Mouse (Mus musculus): ENCODE data around the gene Zbtb39. TPM values are rescaled to one million over a fixed set of nuclear protein-coding genes. Genes with fewer than 3 reads are reported as not detected.
"Not testable (repeated sequence)": the region's sequence is repeated elsewhere in the genome, so short reads cannot be mapped to it uniquely, and the experiment has no call there.

Zbtb39 gene
- total RNA-seq, 2 experiments from 2014 or later = 0.19 to 1.3 TPM

DNA sequence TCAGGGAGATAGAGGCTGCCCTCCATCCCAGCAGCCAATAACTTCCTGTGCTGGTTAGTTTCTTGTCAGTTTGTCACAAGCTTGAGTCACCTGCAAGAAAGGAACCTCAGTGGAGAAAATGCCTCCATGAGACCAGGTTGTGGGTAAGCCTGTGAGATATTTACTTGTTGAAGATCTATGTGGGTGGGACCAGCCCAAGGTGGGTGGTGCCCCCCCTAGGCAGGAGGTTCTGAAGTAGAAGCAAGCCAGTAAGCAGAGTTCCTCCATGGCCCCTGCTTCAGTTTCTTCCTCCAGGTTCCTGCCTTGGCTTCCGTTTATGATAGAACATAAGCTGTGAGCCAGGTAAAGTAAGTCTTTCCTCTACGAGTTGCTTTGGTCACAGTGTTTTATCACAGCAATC, 3.1 kb upstream of the Zbtb39 start:
- no peak for ATAC-seq (replicated peaks; ENCODE audit: low FRiP score, poor library complexity, severe bottlenecking)

DNA sequence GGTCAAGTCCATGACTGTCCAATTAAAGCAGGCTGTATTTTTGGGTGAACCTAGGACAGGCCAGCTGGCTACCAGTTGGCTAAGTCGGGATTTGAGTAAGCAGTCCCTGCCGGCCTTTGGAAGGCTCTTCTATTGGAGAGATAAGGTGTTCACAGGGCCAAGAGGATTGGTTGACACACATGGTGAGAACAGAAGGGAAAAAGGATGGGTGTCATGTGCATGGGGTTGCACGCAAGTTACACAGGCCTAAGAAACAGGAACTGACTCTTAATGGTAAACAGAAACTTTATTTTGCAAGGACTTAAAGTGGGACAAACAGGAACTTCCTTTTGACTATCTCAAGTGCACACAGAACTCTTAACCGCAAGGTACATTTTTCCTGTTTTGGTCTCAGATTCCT, 2.4 kb upstream of the Zbtb39 start:
- no peak for ATAC-seq (replicated peaks; ENCODE audit: low FRiP score, poor library complexity, severe bottlenecking)

DNA sequence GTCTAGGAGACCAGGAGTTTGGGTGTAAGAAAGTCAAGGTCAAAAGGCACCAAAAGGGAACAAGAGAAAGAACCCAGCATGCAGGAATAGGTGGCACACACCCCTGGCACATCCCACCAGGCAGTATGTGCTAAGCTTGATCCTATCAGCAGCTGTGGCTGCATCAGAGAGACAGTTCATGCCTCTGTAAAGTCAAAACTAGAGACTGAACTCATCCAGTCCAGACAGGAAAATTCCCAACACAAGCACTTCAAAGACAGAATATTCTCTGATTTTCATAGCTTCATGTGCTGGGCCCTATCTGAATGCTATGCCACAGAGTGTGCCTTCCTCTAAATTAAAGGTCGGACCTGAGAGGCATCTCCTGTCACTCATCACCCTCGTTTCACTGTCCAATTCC, 1.8 kb upstream of the Zbtb39 start:
- no peak for ATAC-seq (replicated peaks; ENCODE audit: low FRiP score, poor library complexity, severe bottlenecking)

DNA sequence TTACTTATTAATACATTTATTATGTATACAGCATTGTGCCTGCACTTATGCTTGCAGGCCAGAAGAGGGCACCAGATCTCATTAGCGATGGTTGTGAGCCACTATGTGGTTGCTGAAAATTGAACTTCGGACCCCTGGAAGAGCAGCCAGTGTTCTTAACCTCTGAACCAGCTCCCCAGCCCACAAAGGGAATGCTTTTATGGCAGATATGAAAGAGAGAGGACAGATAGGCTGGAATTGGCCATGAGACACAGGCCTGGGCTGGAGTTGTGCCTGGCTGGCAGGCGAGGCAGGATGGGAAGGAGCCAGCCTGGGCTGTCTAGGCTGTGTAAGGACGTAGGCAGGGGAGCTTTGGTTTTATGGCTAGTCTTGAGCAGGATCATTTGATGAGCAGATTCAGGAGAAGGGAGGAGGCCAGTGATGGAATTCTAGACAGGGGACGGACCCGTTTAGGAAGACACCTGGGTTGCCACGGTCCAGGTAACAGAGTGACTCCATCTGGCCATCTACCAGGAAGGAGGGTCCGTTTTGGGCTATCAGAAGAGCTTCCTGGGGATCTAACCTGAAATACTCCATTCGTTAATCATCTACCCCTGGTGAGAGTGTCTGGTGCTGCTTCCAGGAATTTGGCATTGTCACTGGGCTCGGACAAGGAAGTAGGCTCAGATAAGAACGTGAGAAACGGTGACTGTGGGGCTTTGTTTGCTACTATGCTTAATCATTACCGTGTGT, 1.0 kb upstream of the Zbtb39 start:
- ATAC-seq (replicated peaks; ENCODE audit: low FRiP score, poor library complexity, severe bottlenecking) = peak; percentile 34; the same call in 1 of the 2 replicates

DNA sequence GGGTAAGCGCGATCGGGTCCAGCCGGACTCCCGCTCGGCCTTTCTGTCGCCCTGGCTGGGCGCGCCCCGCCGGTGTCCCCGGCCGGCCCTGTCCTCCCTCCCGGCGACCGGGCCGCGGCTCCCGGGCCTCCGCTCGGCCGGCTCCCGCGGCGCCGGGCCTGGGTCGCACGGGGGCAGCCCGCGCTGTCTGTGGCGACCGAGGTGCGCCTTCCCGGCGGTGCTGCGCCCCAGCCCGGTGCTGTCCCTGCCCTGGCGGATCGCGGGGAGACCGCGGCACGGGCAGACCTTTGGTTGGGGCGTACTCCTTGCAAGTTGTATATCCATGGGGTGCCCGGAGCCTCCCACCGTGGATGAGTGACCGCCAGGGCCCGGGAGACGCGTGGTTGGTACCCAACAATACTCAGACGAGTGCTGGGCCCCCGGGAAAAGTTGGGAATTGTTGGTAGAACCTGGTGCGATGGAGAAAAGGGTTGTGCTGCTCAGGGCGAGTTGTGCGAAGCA, 373 bp downstream of the Zbtb39 start:
- ATAC-seq (replicated peaks; ENCODE audit: low FRiP score, poor library complexity, severe bottlenecking) = no peak

DNA sequence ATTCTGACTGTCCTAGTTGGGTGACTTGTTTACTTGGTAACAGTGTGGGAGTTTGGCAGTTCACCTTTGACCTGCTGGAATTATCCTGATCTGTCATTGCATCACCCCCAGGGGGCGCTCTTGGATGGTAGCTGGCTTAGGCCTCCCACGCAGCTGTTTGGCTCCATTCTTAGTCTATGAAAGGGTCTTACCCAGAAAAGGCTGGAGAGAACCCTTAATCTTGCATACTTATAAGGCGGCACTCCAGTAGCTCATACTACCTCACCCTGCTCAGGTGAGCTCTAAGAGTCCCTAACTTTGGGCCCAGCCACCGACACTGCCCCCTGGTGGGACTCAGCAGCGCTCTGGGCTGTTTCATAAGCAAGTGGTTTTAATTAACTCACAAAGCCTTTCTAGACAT, 5.3 kb downstream of the Zbtb39 start:
- peak; percentile 63 for ATAC-seq (replicated peaks; ENCODE audit: low FRiP score, poor library complexity, severe bottlenecking)

DNA sequence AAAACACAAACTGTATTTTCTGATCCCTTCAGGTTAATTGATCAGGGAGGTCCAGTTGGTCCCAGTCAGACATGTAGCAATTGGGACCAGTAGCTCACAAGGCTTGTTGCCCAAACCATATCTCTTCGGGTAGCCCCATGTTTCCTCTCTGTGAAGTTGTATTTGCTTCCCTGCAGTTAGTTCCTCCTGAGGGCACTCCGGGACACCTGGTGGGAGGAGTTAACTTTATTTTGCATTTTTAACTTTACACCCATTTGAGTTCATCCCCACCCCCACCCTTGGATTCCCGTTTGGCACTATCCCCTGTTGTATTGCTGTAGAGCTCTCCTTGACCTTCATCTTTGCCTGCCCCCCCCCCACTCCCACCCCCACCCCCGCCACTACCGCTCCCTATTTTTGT, 6.5 kb downstream of the Zbtb39 start:
- no peak for ATAC-seq (replicated peaks; ENCODE audit: low FRiP score, poor library complexity, severe bottlenecking)

DNA sequence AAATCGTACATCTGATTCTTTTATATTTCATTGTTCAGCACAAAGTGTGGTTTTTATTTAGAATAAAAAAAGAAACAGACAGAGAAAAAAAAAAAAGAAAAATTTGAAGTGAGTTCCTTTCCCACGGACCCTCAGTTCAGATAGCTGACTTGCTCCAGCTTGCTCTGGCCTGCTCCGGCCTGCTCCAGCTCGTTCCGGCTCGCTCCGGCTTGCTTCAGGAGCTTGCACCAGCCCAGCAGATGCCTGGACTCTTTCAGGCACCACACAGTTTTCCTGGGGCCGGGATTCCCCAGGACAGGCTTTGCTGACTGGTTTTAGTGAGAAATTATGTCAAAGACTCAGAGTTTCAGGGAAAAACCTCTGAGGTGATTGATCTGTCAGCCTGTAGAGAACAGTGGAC, 7.9 kb downstream of the Zbtb39 start:
- ATAC-seq (replicated peaks; ENCODE audit: low FRiP score, poor library complexity, severe bottlenecking) = no peak

DNA sequence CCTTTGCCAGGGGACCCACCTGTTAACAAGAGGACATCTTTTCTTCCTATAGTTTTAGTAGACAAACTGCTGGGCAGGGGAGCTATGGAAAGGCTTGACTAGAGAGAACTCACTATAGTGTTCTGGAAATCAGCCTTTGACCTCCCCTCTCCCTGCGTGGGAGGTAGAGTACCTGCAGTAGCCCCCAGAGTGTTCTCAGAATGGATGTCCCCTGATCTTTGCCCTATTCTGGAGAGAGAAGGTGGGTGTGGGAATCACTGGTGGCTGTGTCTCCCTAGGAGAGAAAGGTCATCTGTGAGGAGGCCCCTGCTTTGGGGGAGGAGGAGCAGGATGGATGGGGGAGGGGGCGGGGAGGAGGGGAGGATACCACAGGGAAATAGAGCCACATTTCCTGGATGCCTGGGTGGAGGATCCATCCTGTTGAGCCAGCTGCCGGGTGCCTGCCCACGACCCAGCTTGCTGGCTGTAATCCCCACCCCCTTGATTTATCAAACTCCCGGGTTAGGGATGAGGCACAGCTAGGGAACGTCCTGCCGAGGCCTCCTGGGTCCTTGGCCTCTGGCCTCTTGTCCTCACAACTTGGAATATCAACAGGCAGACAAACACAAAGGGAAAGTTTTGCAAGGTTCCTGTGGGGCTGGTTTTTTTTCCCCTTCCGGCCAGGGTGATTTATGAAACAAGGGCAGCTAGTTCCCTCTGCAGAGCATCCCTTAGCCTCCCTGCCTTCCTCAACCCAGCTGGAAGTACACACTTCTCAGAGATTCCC, 9.7 kb downstream of the Zbtb39 start:
- ATAC-seq (replicated peaks; ENCODE audit: low FRiP score, poor library complexity, severe bottlenecking) = no peak

DNA sequence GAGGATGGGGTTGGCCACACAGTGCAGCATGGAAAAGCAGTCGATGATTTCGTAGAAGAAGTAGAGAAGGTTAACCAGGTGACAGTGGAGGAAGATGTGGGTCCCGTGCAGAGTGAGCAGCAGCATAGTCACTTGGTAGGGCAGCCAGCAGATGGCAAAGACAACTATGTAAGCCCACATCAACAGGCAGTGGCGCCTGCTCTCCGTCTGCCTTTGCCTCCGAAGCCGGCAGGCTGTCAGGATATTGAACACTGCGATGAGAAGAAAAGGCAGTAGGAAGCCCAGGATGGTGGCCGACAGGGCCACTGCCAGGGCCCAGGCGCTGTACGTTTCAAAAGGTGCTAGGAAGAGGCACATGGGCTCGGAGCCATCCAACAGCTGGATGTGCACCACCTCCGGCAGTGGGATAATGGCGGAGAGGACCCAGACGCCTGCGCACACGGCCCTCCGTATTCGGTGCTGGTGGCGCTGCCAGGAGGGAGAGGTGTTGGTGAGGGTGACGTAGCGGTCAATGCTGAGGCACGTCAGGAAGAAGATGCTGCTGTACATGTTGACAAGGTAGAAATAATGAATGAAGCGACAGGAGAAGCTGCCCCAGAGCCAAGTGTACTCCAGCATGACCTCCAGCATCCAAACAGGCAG, 10.9 kb downstream of the Zbtb39 start:
- no peak for ATAC-seq (replicated peaks; ENCODE audit: low FRiP score, poor library complexity, severe bottlenecking)

DNA sequence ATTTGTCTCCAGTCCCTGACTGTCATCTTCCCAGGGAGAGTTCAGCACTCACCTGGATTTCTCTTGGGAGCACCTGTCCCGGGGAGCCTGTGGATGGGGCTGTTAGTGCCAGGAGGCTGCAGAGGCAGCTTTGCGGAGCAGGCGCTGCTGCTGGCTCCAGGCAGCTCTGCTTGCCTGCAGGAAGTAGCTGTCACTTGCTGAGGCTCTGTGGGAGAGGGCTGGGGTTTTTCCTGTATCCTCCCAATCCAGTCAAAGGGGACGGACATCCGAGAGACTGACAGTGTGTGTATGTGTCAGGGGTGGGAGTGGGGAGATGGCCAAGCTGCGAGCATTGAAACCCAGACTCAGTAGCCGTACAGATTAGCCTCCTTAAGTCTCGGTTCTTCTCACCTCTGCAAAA, 12.2 kb downstream of the Zbtb39 start, which contains the start of gene Gpr182:
TSS of gene Gpr182 (minus strand) at position 185 of the 400 bp plus-strand sequence.
- no peak for ATAC-seq (replicated peaks; ENCODE audit: low FRiP score, poor library complexity, severe bottlenecking)

DNA sequence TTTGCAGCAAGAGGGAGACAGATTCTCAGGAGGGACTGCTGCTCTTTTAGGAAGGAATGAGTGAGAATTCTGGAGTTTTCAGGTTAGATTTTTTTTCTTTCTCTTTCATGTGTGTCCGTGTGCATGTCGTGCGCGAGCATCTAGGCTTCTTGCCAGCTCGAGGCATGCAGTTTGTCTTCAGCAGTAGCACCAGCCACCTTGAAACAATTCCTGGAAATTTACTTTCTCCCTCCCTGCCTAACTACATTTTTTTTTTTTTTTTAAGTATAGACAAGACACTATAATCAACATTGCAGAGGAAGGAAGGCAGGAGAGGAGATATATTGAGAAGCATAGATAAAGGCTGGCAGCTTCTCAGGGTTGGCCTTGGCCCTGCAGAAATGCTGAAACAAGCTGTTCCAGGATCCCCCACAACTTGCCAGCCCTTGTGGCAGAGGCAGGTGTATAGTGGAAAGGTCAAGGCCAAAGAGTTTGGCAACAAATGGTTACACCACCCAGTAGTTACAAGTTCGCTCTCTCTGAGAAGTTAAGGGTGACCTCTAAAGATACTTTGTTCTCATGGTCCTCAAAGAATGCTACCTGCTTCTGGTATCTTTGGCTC, 15.3 kb downstream of the Zbtb39 start:
- no peak for ATAC-seq (replicated peaks; ENCODE audit: low FRiP score, poor library complexity, severe bottlenecking)

DNA sequence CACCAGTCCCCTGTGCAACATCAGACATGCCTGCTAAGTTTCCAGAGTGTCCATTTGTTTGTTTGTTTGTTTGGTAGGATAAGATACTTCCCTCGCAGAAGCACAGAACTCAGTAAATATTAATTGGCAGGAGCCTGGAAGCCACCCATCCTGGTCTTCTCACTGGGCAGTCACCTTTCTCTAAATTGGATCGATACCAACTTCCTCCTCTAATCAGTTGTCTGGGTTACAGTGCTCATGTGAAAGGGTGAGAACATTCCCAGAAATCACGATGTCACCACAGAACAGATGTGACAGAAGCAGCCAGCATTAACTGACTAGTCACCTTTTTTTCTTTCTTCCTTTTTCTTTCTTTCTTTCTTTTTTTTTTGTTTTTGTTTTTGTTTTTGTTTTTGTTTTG, 15.9 kb downstream of the Zbtb39 start:
- no peak for ATAC-seq (replicated peaks; ENCODE audit: low FRiP score, poor library complexity, severe bottlenecking)

DNA sequence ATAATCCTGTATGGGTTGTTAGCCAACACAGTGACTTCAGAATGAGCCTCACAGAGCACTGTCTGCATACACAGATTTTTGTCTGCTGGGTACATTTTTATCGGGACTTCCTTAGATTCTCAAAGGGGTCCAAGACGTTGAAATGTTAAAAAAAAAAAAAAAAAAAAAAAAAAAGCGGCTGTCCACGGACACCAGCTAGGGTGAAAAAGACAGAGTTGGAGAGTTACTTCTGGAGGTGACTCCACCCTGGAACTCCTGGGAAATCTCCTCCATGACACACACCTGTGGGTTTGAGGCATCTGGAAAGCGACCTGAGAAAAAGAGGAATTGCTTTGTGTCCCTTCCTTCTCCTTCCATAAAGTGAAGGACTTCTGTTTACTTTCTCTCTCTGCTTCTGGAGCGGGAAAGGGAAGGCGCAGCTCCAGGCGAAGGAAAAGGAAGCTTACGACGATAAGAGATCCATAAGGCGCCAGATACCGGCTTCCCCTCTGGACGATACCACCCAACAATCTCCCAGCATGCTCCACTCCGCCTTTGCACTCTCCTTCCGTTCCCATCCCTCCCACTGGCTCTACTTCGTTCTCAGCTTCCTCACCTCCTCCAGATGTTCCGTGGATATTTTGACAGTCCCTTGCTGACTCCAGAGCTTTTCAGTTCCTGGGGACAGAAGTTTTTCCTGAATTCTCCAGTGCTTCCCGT, 16.6 kb downstream of the Zbtb39 start:
- no peak for ATAC-seq (replicated peaks; ENCODE audit: low FRiP score, poor library complexity, severe bottlenecking)

DNA sequence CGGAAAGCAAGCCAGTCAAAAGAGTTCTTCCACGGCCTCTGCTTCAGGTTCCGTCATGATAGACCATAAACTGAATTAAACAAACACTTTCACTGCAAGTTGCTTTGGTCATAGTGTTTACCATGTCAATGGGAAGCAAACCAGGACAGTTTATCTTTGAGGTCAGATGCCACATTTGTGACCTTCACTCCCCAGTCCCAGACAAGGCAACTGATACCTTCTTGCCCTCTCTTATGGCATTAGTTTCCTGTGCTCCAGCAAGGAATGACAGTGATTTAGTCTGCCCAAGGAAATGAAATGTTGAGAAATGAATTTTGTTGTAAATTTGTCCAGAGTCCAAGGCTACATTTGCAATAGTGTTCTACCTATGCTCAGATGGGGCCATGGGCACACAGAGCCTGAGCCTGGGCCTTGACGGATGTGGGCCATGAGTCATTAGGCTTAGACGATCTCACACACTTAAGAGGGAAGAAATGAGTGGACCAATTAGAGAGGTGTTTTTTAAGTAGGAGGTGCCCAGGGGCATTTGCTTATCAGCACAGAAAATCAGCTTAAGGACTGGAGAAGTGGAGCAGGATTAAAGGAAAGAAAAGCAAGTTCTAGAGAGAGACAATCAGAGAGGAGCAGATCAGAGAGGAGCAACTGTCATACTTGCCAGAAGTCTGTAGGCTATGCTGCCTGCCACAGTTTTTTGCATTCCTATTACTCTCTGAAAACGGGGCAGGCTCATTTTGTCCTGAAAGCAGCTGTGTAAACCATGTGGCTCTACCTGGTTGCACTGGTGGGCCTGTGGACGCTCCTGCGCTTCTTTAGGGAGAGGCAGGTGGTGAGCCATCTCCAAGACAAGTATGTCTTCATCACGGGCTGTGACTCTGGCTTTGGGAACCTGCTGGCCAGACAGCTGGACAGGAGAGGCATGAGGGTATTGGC, 20.1 kb downstream of the Zbtb39 start, which contains the start of the genes Rdh1 and Rdh16f1:
TSS of gene Rdh1 (plus strand) at position 541 of the 930 bp plus-strand sequence.
TSS of gene Rdh16f1 (plus strand) at position 607 of the 930 bp plus-strand sequence.
- ATAC-seq (replicated peaks; ENCODE audit: low FRiP score, poor library complexity, severe bottlenecking) = no peak

DNA sequence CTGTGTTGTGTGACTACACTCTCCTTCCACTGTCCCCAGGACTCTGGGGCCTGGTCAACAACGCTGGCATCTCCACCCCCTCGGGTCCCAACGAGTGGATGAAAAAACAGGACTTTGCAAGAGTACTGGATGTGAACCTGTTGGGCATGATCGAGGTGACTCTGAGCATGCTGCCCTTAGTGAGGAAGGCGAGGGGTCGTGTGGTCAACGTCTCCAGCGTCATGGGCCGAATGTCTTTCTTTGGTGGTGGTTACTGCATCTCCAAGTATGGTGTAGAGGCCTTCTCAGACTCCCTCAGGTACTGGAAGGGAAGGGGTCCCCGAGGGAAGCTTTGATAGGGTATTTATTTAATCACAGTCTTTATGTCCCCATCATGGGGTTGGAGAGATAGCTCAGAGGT, 23.6 kb downstream of the Zbtb39 start:
- ATAC-seq (replicated peaks; ENCODE audit: low FRiP score, poor library complexity, severe bottlenecking) = not testable (repeated sequence)

DNA sequence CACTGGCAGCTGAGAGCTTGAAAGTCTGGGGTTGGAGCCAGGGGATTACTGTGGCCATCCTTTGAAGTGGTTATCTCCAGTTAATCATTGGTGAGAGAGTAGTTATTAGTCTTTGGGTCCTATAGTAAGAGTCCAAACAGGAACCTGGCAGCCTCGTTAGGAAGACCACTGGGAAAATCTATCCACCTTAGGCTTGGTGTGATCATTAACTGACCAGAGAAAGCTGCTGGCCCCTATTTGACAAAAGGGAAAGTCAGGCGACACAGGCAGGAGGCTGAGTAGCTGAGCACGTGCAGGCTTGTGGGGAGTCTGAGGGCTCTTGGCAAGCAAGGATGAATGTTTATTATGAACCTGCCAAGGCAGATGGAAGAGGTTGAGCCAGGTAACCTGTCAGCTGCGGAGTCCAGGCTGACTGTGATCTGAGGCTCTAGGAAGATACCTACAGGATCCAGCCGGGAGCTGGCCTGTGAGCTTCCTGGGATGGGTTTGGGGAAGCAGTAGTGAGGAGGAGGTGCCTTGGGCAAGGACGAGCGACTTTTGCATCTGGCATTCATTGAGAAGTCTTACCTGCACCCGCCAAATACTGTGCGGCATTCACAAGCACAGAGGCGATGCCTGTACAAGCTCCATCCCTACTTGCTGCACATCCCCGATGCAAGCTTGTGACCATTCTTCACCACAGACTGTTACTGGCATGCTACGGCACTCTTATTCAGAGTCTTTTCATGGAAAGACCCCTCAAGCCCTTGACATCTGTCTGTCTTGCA, 24.8 kb downstream of the Zbtb39 start:
- ATAC-seq (replicated peaks; ENCODE audit: low FRiP score, poor library complexity, severe bottlenecking) = no peak

DNA sequence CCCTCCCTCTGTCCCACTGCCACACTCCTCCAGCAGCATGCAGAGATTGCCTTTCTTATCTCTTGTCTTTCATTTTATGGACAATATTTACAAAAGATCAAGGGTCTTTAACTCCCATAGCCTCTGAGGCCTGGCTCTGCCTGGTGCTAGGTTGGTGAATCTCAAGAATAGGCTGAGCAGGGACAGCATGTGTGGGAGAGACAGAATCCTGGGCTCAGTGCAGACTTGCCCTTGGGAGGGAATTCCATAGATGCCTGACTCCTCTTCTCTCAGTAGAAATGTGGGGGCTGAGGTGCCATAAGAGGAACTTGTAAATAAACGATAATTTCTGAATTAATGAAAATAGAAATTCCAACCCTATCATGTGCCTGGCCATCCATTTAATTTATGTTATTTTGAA, 27.2 kb downstream of the Zbtb39 start:
- ATAC-seq (replicated peaks; ENCODE audit: low FRiP score, poor library complexity, severe bottlenecking) = no peak
